Mouse (Mus musculus) G1E (cell line): ENCODE results near the gene Edem3. TPM values are rescaled to one million over a fixed set of nuclear protein-coding genes. Genes with fewer than 3 reads are reported as not detected.

ENCODE experiments used
- ATAC-seq: 2 replicates; pipeline ENCODE4 v1.8.0; 2016; ENCODE audit warnings: mild to moderate bottlenecking; ENCODE audit not compliant: insufficient number of reproducible peaks, poor library complexity, low FRiP score, severe bottlenecking; ENCODE audit errors: extremely low read depth
- DNase-seq: peaks from one replicate; pipeline ENCODE4 v3.0.0; 2012; ENCODE audit warnings: low spot score
- H3K27me3 ChIP-seq: 2 replicates; pipeline ENCODE4 v1.6.1; 2012; ENCODE audit warnings: mild to moderate bottlenecking, low read length, inconsistent platforms; ENCODE audit not compliant: insufficient read depth
- H3K36me3 ChIP-seq: replicated peaks from 2 replicates; pipeline ENCODE3; 2012; ENCODE audit warnings: mild to moderate bottlenecking, inconsistent platforms
- H3K4me1 ChIP-seq: 2 replicates; pipeline ENCODE4 v1.6.1; 2012; ENCODE audit warnings: low read depth, low read length, inconsistent platforms, mixed read lengths; ENCODE audit not compliant: insufficient read depth
- H3K4me3 ChIP-seq: 2 replicates; pipeline ENCODE4 v1.5.1; 2012; ENCODE audit warnings: low read depth, mild to moderate bottlenecking, inconsistent platforms, low read length, moderate library complexity, mixed read lengths
- H3K9me3 ChIP-seq: replicated peaks from 2 replicates; pipeline ENCODE4 v1.6.1; 2012; ENCODE audit warnings: inconsistent platforms
- CTCF ChIP-seq: IDR thresholded peaks from 2 replicates; pipeline ENCODE4 v1.5.1; 2012; ENCODE audit warnings: low read depth, low read length, inconsistent platforms, mixed read lengths
- GATA1 ChIP-seq: IDR thresholded peaks from 2 replicates; pipeline ENCODE4 v1.6.1; 2012; ENCODE audit warnings: borderline replicate concordance, low read length, inconsistent platforms, mixed read lengths
- GATA2 ChIP-seq: IDR thresholded peaks from 2 replicates; pipeline ENCODE4 v1.6.1; 2012; ENCODE audit warnings: low read depth, low read length, inconsistent platforms, borderline replicate concordance
- POLR2AphosphoS5 ChIP-seq: IDR thresholded peaks from 2 replicates; pipeline ENCODE4 v1.6.1; 2012; ENCODE audit warnings: low read depth, low read length, inconsistent platforms; ENCODE audit not compliant: insufficient replicate concordance
- TAL1 ChIP-seq: conservative IDR thresholded peaks from 2 replicates; pipeline ENCODE4 v1.6.1; 2012; ENCODE audit warnings: low read depth, low read length, inconsistent platforms, mixed read lengths
- polyA plus RNA-seq: library from polyadenylated mRNA; stranded (reverse); fragments of >175 nt; gene quantifications from 2 replicates; pipeline ENCODE4 v1.2.3, GENCODE M21; 2012
- total RNA-seq, 2 experiments: library from RNA; stranded (forward) in 1 of 2; stranded (reverse) in 1 of 2; fragments of 200-1000 nt in 1 of 2; fragments of >200 nt in 1 of 2; fragmentation: Nextera tagmentation in 1 of 2; gene quantifications; 2 replicates each; pipeline ENCODE4 v1.2.3; 2014 to 2017

The Edem3 gene
- 31.2 and 33.7 TPM in 2 replicates for total RNA-seq (2014; fragmentation: Nextera tagmentation)
- 60.2 and 64.0 TPM in 2 replicates for total RNA-seq (2017)
- 5.7 and 7.7 TPM in 2 replicates for polyA plus RNA-seq

- peaks cover 14% of the 10 kb centered on the region for H3K36me3 ChIP-seq
- no peaks in the 10 kb centered on the region for H3K9me3 ChIP-seq
- ATAC-seq (peak; percentile 88), DNase-seq (peak; percentile 98)
- H3K4me1 ChIP-seq = peaks cover 47% of the 10 kb centered on the region
- no peaks in the 10 kb centered on the region for H3K27me3 ChIP-seq
- TF ChIP-seq GATA1 (no peak), GATA2 (no peak), CTCF (no peak), TAL1 (no peak), POLR2AphosphoS5 (no peak)
- H3K4me3 ChIP-seq = peak within 1 kb of the TSS; percentile 89
These were observed at the start of gene Edem3 for GRCm38 (mm10) chr1:151754881-151755659. Gene Edem3, plus strand, starts transcription at chr1:151755371.

- no peak for TF ChIP-seq TAL1
- peak; percentile 100 for TF ChIP-seq CTCF
- Histone ChIP-seq H3K27me3 (peaks cover 8% of the 10 kb centered on the region; the same call in 1 of the 2 replicates), H3K4me3 (no peak overlapping the region), H3K36me3 (no peaks in the 10 kb centered on the region), H3K9me3 (no peaks in the 10 kb centered on the region), H3K4me1 (peaks cover 30% of the 10 kb centered on the region)
- peak; percentile 46 for DNase-seq
- peak; percentile 67 for ATAC-seq
These were observed 49.3 kb upstream of the Edem3 start for GRCm38 (mm10) chr1:151705723-151706396.

- no peaks in the 10 kb centered on the region for H3K36me3 ChIP-seq
- H3K4me3 ChIP-seq = no peak overlapping the region
- no peak for DNase-seq
- no peak for ATAC-seq
- H3K27me3 ChIP-seq = peaks cover 6% of the 10 kb centered on the region
- TF ChIP-seq GATA1 (no peak), GATA2 (no peak), CTCF (no peak), POLR2AphosphoS5 (no peak), TAL1 (no peak)
- H3K4me1 ChIP-seq = peaks cover 30% of the 10 kb centered on the region
- no peaks in the 10 kb centered on the region for H3K9me3 ChIP-seq
These were observed 48.8 kb upstream of the Edem3 start for GRCm38 (mm10) chr1:151706397-151706752.

- Histone ChIP-seq H3K4me1 (peaks cover 30% of the 10 kb centered on the region), H3K36me3 (no peaks in the 10 kb centered on the region), H3K4me3 (no peak overlapping the region), H3K27me3 (peaks cover 6% of the 10 kb centered on the region), H3K9me3 (no peaks in the 10 kb centered on the region)
- DNase-seq (no peak), ATAC-seq (no peak)
- TF ChIP-seq TAL1 (no peak), GATA1 (no peak), GATA2 (no peak), POLR2AphosphoS5 (no peak), CTCF (peak; percentile 3; the same call in 1 of the 2 replicates)
These were observed 46.0 kb upstream of the Edem3 start for GRCm38 (mm10) chr1:151708966-151709733.

GRCm38 (mm10) chr1:151709734-151710022 is 45.5 kb upstream of the Edem3 start:
- H3K9me3 ChIP-seq = no peaks in the 10 kb centered on the region
- peaks cover 30% of the 10 kb centered on the region for H3K4me1 ChIP-seq
- H3K36me3 ChIP-seq = no peaks in the 10 kb centered on the region
- TF ChIP-seq POLR2AphosphoS5 = no peak
- no peak for TF ChIP-seq CTCF
- TF ChIP-seq GATA2 = no peak
- no peak for TF ChIP-seq GATA1
- TF ChIP-seq TAL1 = no peak
- no peak for DNase-seq
- H3K4me3 ChIP-seq = no peak overlapping the region
- no peak for ATAC-seq
- H3K27me3 ChIP-seq = peaks cover 6% of the 10 kb centered on the region

- Histone ChIP-seq H3K9me3 (no peaks in the 10 kb centered on the region), H3K27me3 (peaks cover 6% of the 10 kb centered on the region), H3K36me3 (no peaks in the 10 kb centered on the region), H3K4me3 (no peak overlapping the region), H3K4me1 (peaks cover 28% of the 10 kb centered on the region)
- TF ChIP-seq GATA1 (no peak), GATA2 (no peak), CTCF (no peak), TAL1 (no peak), POLR2AphosphoS5 (no peak)
- ATAC-seq (no peak), DNase-seq (no peak)
These were observed 44.6 kb upstream of the Edem3 start for GRCm38 (mm10) chr1:151710424-151711055.
